Mouse (Mus musculus): Measurements from ENCODE around the gene Cd209a. TPM values are rescaled to one million over a fixed set of nuclear protein-coding genes. Genes with fewer than 3 reads are reported as not detected.
A peak's percentile ranks its signal among the peaks of the same experiment; 100 is the strongest.
"Not testable (repeated sequence)": the region's sequence is repeated elsewhere in the genome, so short reads cannot be mapped to it uniquely, and the experiment has no call there.

Cd209a gene
- polyA plus RNA-seq (2014; fragmentation: Nextera tagmentation; extraction: Ambion mirVana) = not detected in 2 replicates

- Histone ChIP-seq H3K9me3 (ENCODE audit: control insufficient read depth, low read depth, low read length) (no peaks in the 10 kb centered on the region; the same call in 1 of the 2 replicates), H3K36me3 (ENCODE audit: control insufficient read depth, insufficient read depth, low read length) (no peaks in the 10 kb centered on the region), H3K4me2 (replicated peaks; ENCODE audit: low read depth, low read length) (no peak within 1 kb of the TSS), H3K9ac (replicated peaks; ENCODE audit: low read depth, low read length) (no peak within 1 kb of the TSS), H3K27me3 (ENCODE audit: control insufficient read depth, insufficient read depth, low read length) (no peaks in the 10 kb centered on the region), H3K4me3 (ENCODE audit: low read depth, low read length) (no peak within 1 kb of the TSS), H3K4me1 (ENCODE audit: control insufficient read depth, insufficient read depth, low read length) (no peaks in the 10 kb centered on the region), H3K27ac (ENCODE audit: low read length) (no peak within 1 kb of the TSS)
- ATAC-seq (ENCODE audit: insufficient number of reproducible peaks, insufficient read depth, low FRiP score, low read depth) = no peak
- 79% methylated on average over 4 of the region's 4 CpGs for WGBS
These were observed at the start of gene Cd209a for GRCm38 (mm10) chr8:3748761-3749160. Gene Cd209a, minus strand, starts transcription at chr8:3748984.

- WGBS = 84% methylated on average over 5 of the region's 5 CpGs
- not testable (repeated sequence) for H3K9ac ChIP-seq (replicated peaks; ENCODE audit: low read depth, low read length); H3K4me1 ChIP-seq (ENCODE audit: control insufficient read depth, insufficient read depth, low read length); H3K27me3 ChIP-seq (ENCODE audit: control insufficient read depth, insufficient read depth, low read length); H3K36me3 ChIP-seq (ENCODE audit: control insufficient read depth, insufficient read depth, low read length); ATAC-seq (ENCODE audit: insufficient number of reproducible peaks, insufficient read depth, low FRiP score, low read depth); H3K4me2 ChIP-seq (replicated peaks; ENCODE audit: low read depth, low read length); H3K4me3 ChIP-seq (ENCODE audit: low read depth, low read length); H3K9me3 ChIP-seq (ENCODE audit: control insufficient read depth, low read depth, low read length); H3K27ac ChIP-seq (ENCODE audit: low read length)
These were observed 19.9 kb upstream of the Cd209a start for GRCm38 (mm10) chr8:3768641-3769040.

DNA sequence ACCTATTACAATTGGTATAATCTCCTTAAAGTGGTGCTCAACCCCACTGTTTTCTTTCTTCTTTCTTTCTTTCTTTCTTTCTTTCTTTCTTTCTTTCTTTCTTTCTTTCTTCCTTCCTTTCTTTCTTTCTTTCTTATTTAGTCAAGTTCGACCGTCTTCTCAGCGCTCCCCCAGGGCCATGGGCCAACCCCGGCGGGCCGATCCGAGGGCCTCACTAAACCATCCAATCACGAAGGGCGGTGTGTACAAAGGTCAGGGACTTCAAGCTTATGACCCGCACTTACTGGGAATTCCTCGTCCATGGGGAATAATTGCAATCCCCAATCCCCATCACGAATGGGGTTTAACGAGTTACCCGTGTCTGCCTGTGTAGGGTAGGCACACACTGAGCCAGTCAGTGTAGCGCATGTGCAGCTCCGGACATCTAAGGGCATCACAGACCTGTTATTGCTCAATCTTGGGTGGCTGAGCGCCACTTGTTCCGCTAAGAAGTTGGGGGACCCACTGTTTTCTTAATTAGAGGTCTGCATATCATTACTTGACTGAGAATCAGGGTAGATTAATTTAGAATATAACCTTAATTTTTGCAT, 5.6 kb upstream of the Cd209a start:
- WGBS = 63% methylated on average over 18 of the region's 18 CpGs
- no peaks in the 10 kb centered on the region for H3K27me3 ChIP-seq (ENCODE audit: control insufficient read depth, insufficient read depth, low read length)
- no peaks in the 10 kb centered on the region; the same call in 1 of the 2 replicates for H3K9me3 ChIP-seq (ENCODE audit: control insufficient read depth, low read depth, low read length)
- H3K4me3 ChIP-seq (ENCODE audit: low read depth, low read length) = no peak overlapping the region
- no peak overlapping the region for H3K4me2 ChIP-seq (replicated peaks; ENCODE audit: low read depth, low read length)
- H3K36me3 ChIP-seq (ENCODE audit: control insufficient read depth, insufficient read depth, low read length) = no peaks in the 10 kb centered on the region
- no peaks in the 10 kb centered on the region for H3K4me1 ChIP-seq (ENCODE audit: control insufficient read depth, insufficient read depth, low read length)
- no peak overlapping the region for H3K27ac ChIP-seq (ENCODE audit: low read length)
- no peak overlapping the region for H3K9ac ChIP-seq (replicated peaks; ENCODE audit: low read depth, low read length)
- ATAC-seq (ENCODE audit: insufficient number of reproducible peaks, insufficient read depth, low FRiP score, low read depth) = peak; percentile 100

DNA sequence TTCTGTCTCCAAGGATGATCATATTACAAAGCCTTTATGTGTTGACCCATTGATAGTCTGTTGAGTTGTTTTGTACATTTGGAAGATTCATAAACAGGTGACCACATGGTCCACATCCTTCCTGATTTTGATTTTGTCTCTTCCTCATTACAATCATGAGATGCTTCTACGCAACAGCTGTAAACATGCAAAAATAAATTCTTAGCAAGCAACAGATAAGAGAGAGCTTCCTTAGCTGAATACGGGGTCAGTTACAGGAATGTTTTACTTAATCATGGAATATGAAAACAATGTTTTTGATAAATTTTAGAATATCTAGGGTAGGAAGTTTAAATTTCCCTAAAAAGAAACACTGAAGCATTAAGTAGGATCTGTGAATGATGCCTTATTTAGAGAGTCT, 11.8 kb downstream of the Cd209a start:
- 88% methylated on average over 2 of the region's 2 CpGs for WGBS
- no peak for ATAC-seq (ENCODE audit: insufficient number of reproducible peaks, insufficient read depth, low FRiP score, low read depth)
- no peaks in the 10 kb centered on the region for H3K27me3 ChIP-seq (ENCODE audit: control insufficient read depth, insufficient read depth, low read length)
- H3K4me1 ChIP-seq (ENCODE audit: control insufficient read depth, insufficient read depth, low read length) = no peaks in the 10 kb centered on the region
- H3K4me3 ChIP-seq (ENCODE audit: low read depth, low read length) = no peak overlapping the region
- H3K9me3 ChIP-seq (ENCODE audit: control insufficient read depth, low read depth, low read length) = no peaks in the 10 kb centered on the region
- H3K9ac ChIP-seq (replicated peaks; ENCODE audit: low read depth, low read length) = no peak overlapping the region
- H3K27ac ChIP-seq (ENCODE audit: low read length) = no peak overlapping the region
- no peak overlapping the region for H3K4me2 ChIP-seq (replicated peaks; ENCODE audit: low read depth, low read length)
- H3K36me3 ChIP-seq (ENCODE audit: control insufficient read depth, insufficient read depth, low read length) = no peaks in the 10 kb centered on the region

GRCm38 (mm10) chr8:3735599-3735998, 13.2 kb downstream of the Cd209a start:
- H3K4me1 ChIP-seq (ENCODE audit: control insufficient read depth, insufficient read depth, low read length) = no peaks in the 10 kb centered on the region
- H3K9ac ChIP-seq (replicated peaks; ENCODE audit: low read depth, low read length) = no peak overlapping the region
- H3K9me3 ChIP-seq (ENCODE audit: control insufficient read depth, low read depth, low read length) = no peaks in the 10 kb centered on the region
- no peak overlapping the region for H3K4me3 ChIP-seq (ENCODE audit: low read depth, low read length)
- no peaks in the 10 kb centered on the region for H3K36me3 ChIP-seq (ENCODE audit: control insufficient read depth, insufficient read depth, low read length)
- 86% methylated on average over 2 of the region's 2 CpGs for WGBS
- no peaks in the 10 kb centered on the region for H3K27me3 ChIP-seq (ENCODE audit: control insufficient read depth, insufficient read depth, low read length)
- ATAC-seq (ENCODE audit: insufficient number of reproducible peaks, insufficient read depth, low FRiP score, low read depth) = no peak
- no peak overlapping the region for H3K27ac ChIP-seq (ENCODE audit: low read length)
- no peak overlapping the region for H3K4me2 ChIP-seq (replicated peaks; ENCODE audit: low read depth, low read length)

GRCm38 (mm10) chr8:3734084-3734483, 14.7 kb downstream of the Cd209a start:
- Histone ChIP-seq H3K27me3 (ENCODE audit: control insufficient read depth, insufficient read depth, low read length) (no peaks in the 10 kb centered on the region), H3K9ac (replicated peaks; ENCODE audit: low read depth, low read length) (no peak overlapping the region), H3K27ac (ENCODE audit: low read length) (no peak overlapping the region), H3K36me3 (ENCODE audit: control insufficient read depth, insufficient read depth, low read length) (no peaks in the 10 kb centered on the region), H3K9me3 (ENCODE audit: control insufficient read depth, low read depth, low read length) (no peaks in the 10 kb centered on the region), H3K4me3 (ENCODE audit: low read depth, low read length) (no peak overlapping the region), H3K4me1 (ENCODE audit: control insufficient read depth, insufficient read depth, low read length) (no peaks in the 10 kb centered on the region), H3K4me2 (replicated peaks; ENCODE audit: low read depth, low read length) (no peak overlapping the region)
- ATAC-seq (ENCODE audit: insufficient number of reproducible peaks, insufficient read depth, low FRiP score, low read depth) = no peak
- 44% methylated on average over 1 of the region's 1 CpGs for WGBS

DNA sequence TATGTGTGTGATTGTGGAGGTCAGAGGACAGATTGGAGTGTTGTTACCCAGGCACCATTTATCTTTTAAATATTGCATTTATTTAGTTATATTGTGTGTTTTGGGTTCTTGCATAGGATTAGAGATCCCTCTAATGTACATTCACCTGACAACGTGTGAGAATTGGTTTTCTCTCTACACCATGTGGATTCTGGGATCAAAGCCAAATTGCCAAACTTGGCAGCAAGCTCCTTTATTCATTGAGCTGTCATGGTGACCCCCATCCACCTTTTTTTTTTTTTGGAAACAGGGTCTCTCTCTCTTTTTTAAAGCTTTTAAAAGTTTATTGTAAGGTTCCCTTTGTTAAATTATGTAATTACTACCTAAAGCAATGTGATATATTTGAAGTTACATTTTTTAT, 27.7 kb downstream of the Cd209a start:
- Histone ChIP-seq H3K9ac (replicated peaks; ENCODE audit: low read depth, low read length) (no peak overlapping the region), H3K4me2 (replicated peaks; ENCODE audit: low read depth, low read length) (no peak overlapping the region), H3K36me3 (ENCODE audit: control insufficient read depth, insufficient read depth, low read length) (no peaks in the 10 kb centered on the region), H3K27me3 (ENCODE audit: control insufficient read depth, insufficient read depth, low read length) (no peaks in the 10 kb centered on the region), H3K4me3 (ENCODE audit: low read depth, low read length) (no peak overlapping the region), H3K9me3 (ENCODE audit: control insufficient read depth, low read depth, low read length) (no peaks in the 10 kb centered on the region), H3K27ac (ENCODE audit: low read length) (no peak overlapping the region), H3K4me1 (ENCODE audit: control insufficient read depth, insufficient read depth, low read length) (no peaks in the 10 kb centered on the region)
- ATAC-seq (ENCODE audit: insufficient number of reproducible peaks, insufficient read depth, low FRiP score, low read depth) = no peak
- 28% methylated on average over 1 of the region's 1 CpGs for WGBS

DNA sequence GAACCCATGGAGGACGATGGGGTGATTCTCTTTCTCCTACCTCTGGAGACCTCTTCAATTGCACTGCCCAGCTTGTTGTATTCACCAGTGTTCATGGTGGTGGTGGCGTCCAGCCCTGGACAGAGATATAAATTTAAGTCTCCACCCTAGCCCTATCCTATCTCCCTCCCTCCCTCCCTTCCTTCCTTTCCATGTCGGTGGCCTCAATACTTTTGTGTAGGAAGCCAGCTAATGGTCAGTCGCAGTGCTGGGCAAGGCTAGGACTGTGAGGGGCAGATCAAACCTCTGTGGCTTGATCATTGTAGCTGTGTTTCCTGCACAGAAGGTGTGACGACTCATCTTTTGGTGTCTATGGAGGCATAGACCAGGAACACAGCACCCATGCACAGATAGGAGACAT, 28.2 kb downstream of the Cd209a start, which contains the start of gene Clec4g:
Gene Clec4g, minus strand, starts transcription at position 101 of the 400 bp plus-strand sequence.
- ATAC-seq (ENCODE audit: insufficient number of reproducible peaks, insufficient read depth, low FRiP score, low read depth) = no peak
- WGBS = 69% methylated on average over 5 of the region's 5 CpGs
- Histone ChIP-seq H3K9me3 (ENCODE audit: control insufficient read depth, low read depth, low read length) (no peaks in the 10 kb centered on the region), H3K36me3 (ENCODE audit: control insufficient read depth, insufficient read depth, low read length) (no peaks in the 10 kb centered on the region), H3K27ac (ENCODE audit: low read length) (no peak within 1 kb of the TSS), H3K27me3 (ENCODE audit: control insufficient read depth, insufficient read depth, low read length) (no peaks in the 10 kb centered on the region), H3K9ac (replicated peaks; ENCODE audit: low read depth, low read length) (no peak within 1 kb of the TSS), H3K4me2 (replicated peaks; ENCODE audit: low read depth, low read length) (no peak within 1 kb of the TSS), H3K4me1 (ENCODE audit: control insufficient read depth, insufficient read depth, low read length) (no peaks in the 10 kb centered on the region), H3K4me3 (ENCODE audit: low read depth, low read length) (no peak within 1 kb of the TSS)

DNA sequence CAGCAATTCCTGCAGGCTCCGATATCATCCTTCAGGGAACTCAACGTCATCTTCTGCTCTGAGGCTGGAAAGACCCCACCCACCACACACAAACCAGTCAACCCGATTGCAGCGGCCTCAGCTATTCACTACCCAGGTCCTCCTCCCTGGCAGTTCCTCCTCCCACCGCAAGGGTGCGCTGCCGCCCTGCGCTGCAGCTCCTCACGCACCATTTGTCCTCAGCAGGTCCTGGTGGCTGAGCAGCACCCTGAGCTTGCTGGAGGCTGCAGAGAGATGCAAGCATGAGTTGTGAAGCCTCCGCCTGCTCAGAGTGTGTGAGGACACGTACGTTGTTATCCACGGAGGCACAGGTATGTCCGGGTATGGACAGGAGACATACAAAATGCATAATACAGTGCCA, 30.2 kb downstream of the Cd209a start:
- Histone ChIP-seq H3K4me1 (ENCODE audit: control insufficient read depth, insufficient read depth, low read length) (no peaks in the 10 kb centered on the region), H3K9ac (replicated peaks; ENCODE audit: low read depth, low read length) (no peak overlapping the region), H3K36me3 (ENCODE audit: control insufficient read depth, insufficient read depth, low read length) (no peaks in the 10 kb centered on the region), H3K27me3 (ENCODE audit: control insufficient read depth, insufficient read depth, low read length) (no peaks in the 10 kb centered on the region), H3K4me3 (ENCODE audit: low read depth, low read length) (no peak overlapping the region), H3K27ac (ENCODE audit: low read length) (no peak overlapping the region), H3K4me2 (replicated peaks; ENCODE audit: low read depth, low read length) (no peak overlapping the region), H3K9me3 (ENCODE audit: control insufficient read depth, low read depth, low read length) (no peaks in the 10 kb centered on the region)
- WGBS = 13% methylated on average over 14 of the region's 14 CpGs
- ATAC-seq (ENCODE audit: insufficient number of reproducible peaks, insufficient read depth, low FRiP score, low read depth) = 0 out of 2 replicates have a peak, but pooled peaks have one; percentile 33
